Mouse (Mus musculus) urinary bladder, postnatal 4 days (tissue): Measurements from ENCODE around the gene Sipa1l2.

Source experiments
- DNase-seq, 2 experiments: peaks; one replicate each; pipeline ENCODE4 v3.0.0; 2021 to 2022; ENCODE audit warnings: low spot score in 2 of 2

The Sipa1l2 gene

DNA sequence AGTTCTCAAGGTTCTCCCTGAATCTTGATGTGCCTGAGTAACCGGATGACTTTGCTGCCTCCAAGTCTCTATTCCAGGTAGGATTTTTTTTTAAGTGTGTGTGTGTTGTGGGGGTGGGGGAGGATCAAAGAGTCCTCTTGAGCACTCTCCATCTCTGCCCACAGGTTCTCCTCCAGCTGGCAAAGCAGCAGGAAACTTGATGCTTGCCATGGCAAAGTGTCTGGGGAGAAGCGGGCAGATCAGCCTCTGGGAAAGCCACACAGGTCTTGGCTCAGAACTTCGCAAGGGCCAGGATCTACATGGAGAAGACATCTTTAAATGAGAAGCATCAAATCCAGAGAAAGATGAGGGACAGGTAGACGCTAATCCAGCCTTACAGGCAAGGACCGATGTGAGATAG is 10.8 kb upstream of the Sipa1l2 start:
- DNase-seq, result no peak

DNA sequence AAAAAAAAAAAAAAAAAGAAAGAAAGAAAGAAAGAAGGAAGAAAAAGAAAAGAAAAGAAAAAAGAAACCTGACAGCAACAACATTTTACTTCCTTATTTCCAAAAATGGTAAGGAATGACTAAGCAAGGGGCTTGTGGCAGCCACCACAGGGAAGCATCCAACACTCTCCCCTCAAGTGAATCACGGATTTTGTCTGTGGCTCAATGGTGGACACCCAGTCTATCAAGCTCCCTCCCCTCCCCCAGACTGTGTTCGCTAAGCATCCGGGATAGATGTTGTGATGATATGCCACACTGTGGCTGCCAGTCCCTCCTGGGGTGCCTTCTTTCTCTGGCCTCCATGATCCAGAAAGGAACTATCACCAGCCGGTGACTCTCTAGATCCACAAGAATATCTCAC is 6.5 kb upstream of the Sipa1l2 start:
- no peak for DNase-seq

- DNase-seq, result no peak
Measured at GRCm38 (mm10) chr8:125574280-125574679, 4.7 kb upstream of the Sipa1l2 start.

GRCm38 (mm10) chr8:125572246-125572645 is 2.6 kb upstream of the Sipa1l2 start:
- no peak for DNase-seq

DNA sequence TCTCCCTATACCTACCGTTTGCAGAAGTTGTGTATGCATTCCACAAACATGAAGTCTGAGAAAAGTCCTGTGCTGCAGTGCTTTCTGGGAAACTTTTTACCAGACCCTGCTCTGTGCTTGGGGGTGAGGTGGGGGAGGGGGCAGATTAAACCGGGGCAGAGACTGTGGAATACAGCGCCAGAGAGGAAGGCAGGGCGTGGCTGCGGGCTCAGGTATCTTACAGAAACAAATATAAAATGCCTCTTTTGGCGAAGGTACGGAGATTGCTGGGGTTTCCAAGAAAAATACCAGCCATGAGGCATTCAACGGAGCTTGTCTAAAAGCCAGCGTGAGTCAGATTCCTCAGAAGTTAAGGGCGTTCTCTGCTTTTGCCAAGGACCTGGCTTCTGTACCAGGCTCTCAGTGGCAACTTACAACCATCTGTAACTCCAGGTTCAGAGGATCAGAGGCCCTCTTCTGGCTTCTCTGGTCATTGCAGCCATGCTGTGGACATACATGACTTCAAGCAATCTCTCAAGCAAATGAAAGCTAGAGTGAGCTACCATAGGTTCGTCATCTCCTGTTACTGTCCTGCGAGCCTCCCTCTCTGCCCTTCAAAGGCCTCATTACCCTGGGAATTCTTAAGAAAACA is 1.3 kb upstream of the Sipa1l2 start:
- no peak for DNase-seq

DNA sequence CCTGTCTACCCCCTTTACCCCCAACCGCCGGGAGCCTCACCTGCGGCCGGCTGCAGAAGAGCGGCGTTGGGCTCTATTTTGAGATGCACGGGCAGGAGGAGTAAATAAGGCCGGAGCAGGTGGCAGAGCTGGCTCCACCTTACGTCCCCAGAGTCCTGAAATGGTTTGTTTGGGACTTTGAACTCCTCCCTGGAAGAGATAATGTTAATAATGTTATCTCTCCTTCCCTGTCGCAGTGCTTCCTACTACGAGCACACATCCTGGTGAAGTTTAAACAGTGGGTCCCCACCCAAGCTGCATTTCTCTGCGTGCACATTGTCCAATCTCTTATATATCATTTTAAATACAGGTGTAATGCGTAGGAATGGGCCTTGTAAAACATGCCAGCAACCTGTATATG is 781 bp upstream of the Sipa1l2 start:
- no peak for DNase-seq

DNA sequence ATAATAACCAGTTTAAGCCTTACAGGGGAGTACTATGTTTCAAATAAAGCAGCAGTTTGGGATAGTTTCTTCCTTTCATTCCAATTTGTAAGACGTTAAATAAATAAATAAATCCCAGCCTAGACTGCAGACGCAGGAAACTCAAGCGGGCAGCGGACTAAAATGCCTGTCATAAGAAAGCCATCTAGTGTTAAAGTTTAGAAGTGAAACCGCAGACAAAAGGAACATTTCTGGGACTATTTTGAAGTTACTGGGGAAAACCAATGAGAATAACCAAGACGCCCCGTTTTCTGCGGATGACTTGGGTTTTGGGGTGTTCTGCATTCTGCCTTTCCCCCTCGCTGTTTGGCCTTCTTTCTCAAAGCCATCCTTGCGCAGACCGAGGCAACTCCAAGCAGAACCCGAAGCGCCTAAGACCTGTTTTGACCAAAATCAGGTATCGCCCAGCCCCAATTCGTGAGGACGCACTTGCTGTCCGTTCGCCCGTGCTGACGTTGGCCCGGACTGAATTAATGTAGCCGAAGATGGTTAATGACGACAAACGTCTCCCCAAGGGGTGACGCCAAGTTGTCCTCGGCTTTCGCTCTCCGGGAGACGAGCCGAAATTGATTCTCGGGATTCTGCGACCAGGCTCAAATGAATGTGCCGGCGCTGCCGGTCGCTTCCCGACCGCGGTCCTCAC is 616 bp downstream of the Sipa1l2 start:
- DNase-seq, result peak in 1 of 2 experiments; percentile 24

- no peak for DNase-seq
Measured at GRCm38 (mm10) chr8:125568421-125568850, 1.2 kb downstream of the Sipa1l2 start.

- DNase-seq, result no peak
Measured at GRCm38 (mm10) chr8:125567569-125567968, 2.0 kb downstream of the Sipa1l2 start.

DNA sequence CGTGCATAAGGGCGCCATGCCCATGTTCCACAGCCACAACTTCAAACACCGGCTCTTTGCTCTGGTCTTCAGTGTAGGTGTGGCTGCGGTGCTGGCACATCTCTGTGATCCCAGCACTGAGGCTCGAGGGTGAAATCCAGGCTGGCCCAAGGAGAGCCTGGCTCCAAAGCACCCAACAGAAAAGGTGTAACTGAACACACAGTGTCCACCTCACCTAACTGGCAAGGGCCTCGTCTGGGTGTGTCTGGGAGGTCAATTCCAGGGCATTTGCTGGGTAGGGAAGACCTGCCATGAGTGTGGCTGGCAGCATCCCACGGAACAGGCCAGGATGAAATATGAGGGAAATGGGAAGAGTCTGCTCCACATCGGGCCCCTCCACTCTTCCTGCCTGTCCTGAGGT is 6.7 kb downstream of the Sipa1l2 start:
- no peak for DNase-seq

- DNase-seq, result no peak
Measured at GRCm38 (mm10) chr8:125560825-125561490, 8.7 kb downstream of the Sipa1l2 start.

DNA sequence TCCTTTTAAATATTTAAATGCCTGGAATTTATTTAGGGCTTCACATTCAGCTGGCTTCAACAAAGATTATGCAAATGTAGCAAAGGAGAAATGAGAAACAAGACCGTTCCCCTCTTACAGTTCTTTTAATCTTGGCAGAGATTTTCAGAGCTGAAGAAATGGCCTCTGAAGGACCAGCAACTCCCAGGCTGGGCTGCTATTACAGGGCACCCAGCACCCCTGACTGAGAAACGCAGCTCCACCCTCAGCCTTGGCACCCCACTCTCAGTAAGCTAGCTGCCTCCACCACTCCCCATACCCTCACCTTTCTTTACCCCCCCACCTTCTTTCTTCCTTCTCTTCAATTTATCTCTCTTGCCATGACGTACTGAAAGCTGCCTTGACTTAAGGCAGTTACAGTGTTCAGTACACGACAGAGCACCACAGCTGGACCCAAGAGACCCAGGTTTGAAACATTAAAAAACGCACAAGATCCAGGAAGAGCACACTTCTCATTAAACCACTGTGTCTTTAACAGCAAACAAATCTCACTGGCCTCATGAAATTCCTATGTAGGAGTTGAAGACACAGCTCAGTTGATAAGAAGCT is 10.4 kb downstream of the Sipa1l2 start:
- DNase-seq, result no peak

- peak; percentile 76 to 78 for DNase-seq
Measured at GRCm38 (mm10) chr8:125558109-125559065, 11.2 kb downstream of the Sipa1l2 start.

DNA sequence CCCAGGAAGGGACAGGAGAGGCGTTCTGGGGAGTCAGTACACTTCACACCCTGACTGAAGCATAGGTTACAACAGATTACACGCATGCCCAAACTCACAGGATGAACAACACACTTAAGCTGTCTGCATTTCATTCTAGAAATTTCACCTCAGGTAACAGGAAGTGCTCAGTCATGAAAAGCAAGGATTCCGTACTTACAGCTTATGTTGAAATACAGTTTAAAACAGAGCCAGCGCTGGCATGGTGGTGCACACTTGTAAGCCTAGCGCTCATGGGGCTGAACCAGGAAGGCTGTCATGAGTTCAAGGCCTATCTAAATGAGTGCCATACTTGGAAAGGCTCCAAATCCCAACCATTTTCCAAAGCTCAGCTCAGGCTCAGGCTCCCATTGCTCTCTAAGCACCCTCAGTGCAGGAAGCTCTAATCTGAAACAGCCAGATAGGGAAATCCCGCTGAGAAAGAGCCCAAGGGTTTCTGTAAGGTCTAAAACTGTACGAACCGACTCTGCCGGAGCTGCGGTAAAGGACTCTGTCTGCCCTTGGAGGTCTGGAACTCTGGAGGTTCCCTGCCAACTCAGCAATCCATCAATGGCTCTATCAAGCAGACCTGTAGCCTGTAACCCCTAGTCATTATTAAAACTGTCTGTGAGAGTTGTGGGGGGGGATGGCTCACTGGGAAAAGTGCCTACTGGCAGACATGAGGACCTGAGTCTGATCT is 12.1 kb downstream of the Sipa1l2 start:
- DNase-seq, result no peak

GRCm38 (mm10) chr8:125556706-125557105 is 12.9 kb downstream of the Sipa1l2 start:
- no peak for DNase-seq

GRCm38 (mm10) chr8:125550567-125550966 is 19.0 kb downstream of the Sipa1l2 start:
- DNase-seq, result no peak

GRCm38 (mm10) chr8:125547296-125547695 is 22.3 kb downstream of the Sipa1l2 start:
- no peak for DNase-seq

DNA sequence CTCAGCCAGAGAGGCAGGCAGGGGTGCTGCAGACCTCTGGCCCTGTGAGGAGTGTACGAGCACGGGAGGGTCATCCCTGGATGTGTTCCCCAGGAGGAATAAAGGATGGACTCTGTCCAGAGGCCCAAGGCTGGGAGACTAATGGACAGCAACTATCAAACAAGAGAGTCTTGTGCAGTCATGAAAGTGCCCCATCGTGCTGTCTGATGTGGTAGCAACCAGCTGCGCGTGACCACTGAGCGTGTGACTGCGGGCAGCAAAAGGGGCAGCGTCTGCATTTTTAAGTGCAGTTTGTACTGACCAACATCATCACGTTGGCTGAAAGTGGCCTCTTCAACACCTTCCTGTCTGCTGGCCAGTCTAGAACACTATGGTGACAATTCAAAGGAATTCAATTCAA is 23.7 kb downstream of the Sipa1l2 start:
- DNase-seq, result no peak

DNA sequence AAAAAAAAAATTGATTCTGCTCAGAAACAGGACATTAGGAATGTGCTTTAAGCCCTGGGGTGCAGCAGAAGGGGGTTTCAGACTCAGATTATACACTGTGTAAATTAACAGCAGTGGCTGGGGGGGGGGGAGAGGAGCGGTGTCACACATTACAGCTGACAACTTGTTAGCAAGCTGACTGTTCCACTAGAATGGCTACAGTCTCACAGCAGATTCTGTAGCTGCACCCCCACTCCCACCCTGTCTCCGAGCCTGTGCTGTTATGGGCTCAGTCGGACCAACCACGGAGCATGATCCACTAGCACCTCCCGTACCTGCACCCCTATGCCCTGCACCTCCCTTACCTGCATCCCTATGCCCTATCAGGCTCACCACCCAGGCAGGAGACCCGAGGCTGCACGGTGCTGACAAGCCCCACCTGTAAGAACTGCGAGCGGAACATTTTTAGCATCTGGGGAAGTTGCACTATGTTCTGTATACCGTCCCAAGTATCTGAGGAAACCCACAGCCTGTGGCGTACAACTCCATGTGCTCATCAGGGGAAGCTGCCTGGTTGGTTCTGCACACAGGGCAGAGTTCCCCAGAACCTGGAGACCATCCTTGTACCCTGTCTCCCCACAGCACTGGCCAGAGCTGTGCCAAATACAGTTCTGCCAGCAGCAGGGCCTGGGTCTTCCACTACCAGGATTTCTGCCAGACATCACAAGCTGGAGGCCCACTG is 26.6 kb downstream of the Sipa1l2 start:
- DNase-seq, result no peak
